Mouse (Mus musculus) lung, postnatal 0 days (tissue): Measurements from ENCODE around the gene Aup1.

Source experiments
- CTCF ChIP-seq: IDR thresholded peaks from 2 replicates; pipeline ENCODE4 v1.5.1; 2016; ENCODE audit warnings: antibody characterized with exemption, mild to moderate bottlenecking
- EP300 ChIP-seq: IDR thresholded peaks from 2 replicates; pipeline ENCODE4 v1.6.1; 2016; ENCODE audit warnings: antibody characterized with exemption, mild to moderate bottlenecking, control low read depth

DNA sequence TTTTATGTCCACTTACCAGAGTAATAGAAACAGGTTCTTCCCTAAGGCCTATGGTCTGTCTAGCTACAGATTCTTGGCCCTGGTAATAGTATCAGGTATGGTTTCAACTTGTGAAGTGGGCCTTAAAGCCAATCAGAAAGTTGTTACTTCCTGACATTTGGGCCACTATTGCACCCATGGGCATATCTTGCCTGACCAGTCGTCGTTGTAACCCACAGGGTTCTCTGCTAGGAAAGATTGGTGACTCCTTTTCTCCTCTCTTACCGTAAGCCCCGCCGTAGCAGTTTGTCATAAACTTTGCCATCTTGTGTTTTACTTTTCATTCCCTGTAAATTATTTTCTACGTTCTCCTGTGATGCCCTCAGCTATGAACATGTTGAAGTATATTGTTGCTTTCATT, 34.2 kb upstream of the Aup1 start:
- TF ChIP-seq EP300 (no peak), CTCF (no peak)
